Mouse (Mus musculus): ENCODE measurements at regions not wholly inside any gene's neighbourhood (a gene's known extent, or its start where the extent isn't known, plus 50 kb on each side); places are given as distances from the start of the nearest gene placed in this dataset.

GRCm38 (mm10) chr1:51682273-51682672 lies 204.0 kb upstream of the Nabp1 start:
- ATAC-seq (no peak), DNase-seq (ENCODE audit: low spot score) (no peak)
- Histone ChIP-seq H3K4me1 (ENCODE audit: control insufficient read depth, insufficient read depth, low read length) (no peaks in the 10 kb centered on the region; the same call in 1 of the 2 replicates), H3K4me2 (ENCODE audit: low read length) (no peak overlapping the region), H3K27me3 (replicated peaks; ENCODE audit: control insufficient read depth, insufficient read depth, low read length) (no peaks in the 10 kb centered on the region), H3K4me3 (ENCODE audit: low read depth, low read length) (no peak overlapping the region), H3K27ac (ENCODE audit: low read depth, low read length) (no peak overlapping the region), H3K9ac (ENCODE audit: low read length) (no peak overlapping the region), H3K9me3 (replicated peaks; ENCODE audit: control insufficient read depth, low read length) (no peaks in the 10 kb centered on the region), H3K36me3 (ENCODE audit: control insufficient read depth, insufficient read depth, low read length) (no peaks in the 10 kb centered on the region)
- WGBS, result 77% methylated on average over 5 of the region's 5 CpGs

GRCm38 (mm10) chr1:51681872-51682271 lies 203.6 kb upstream of the Nabp1 start:
- no peak overlapping the region for H3K9ac ChIP-seq (ENCODE audit: low read length)
- no peaks in the 10 kb centered on the region for H3K9me3 ChIP-seq (replicated peaks; ENCODE audit: control insufficient read depth, low read length)
- no peak for ATAC-seq
- H3K4me1 ChIP-seq (ENCODE audit: control insufficient read depth, insufficient read depth, low read length), result no peaks in the 10 kb centered on the region
- no peaks in the 10 kb centered on the region for H3K36me3 ChIP-seq (ENCODE audit: control insufficient read depth, insufficient read depth, low read length)
- no peak overlapping the region for H3K27ac ChIP-seq (ENCODE audit: low read depth, low read length)
- DNase-seq (ENCODE audit: low spot score), result no peak
- H3K4me2 ChIP-seq (ENCODE audit: low read length), result no peak overlapping the region
- H3K4me3 ChIP-seq (ENCODE audit: low read depth, low read length), result no peak overlapping the region
- no peaks in the 10 kb centered on the region for H3K27me3 ChIP-seq (replicated peaks; ENCODE audit: control insufficient read depth, insufficient read depth, low read length)

- WGBS, result 74% methylated on average over 6 of the region's 6 CpGs
- Histone ChIP-seq H3K27ac (ENCODE audit: low read depth, low read length) (no peak overlapping the region), H3K4me3 (ENCODE audit: low read depth, low read length) (no peak overlapping the region), H3K4me1 (ENCODE audit: control insufficient read depth, insufficient read depth, low read length) (no peaks in the 10 kb centered on the region), H3K36me3 (ENCODE audit: control insufficient read depth, insufficient read depth, low read length) (no peaks in the 10 kb centered on the region), H3K27me3 (replicated peaks; ENCODE audit: control insufficient read depth, insufficient read depth, low read length) (no peaks in the 10 kb centered on the region), H3K4me2 (ENCODE audit: low read length) (no peak overlapping the region), H3K9me3 (replicated peaks; ENCODE audit: control insufficient read depth, low read length) (no peaks in the 10 kb centered on the region), H3K9ac (ENCODE audit: low read length) (no peak overlapping the region)
- DNase-seq (ENCODE audit: low spot score) (no peak), ATAC-seq (peak; percentile 52; the same call in 1 of the 2 replicates)
Observed at GRCm38 (mm10) chr1:51680725-51681124, 202.5 kb upstream of the Nabp1 start.

- no peak overlapping the region for H3K9ac ChIP-seq (ENCODE audit: low read length)
- H3K27ac ChIP-seq (ENCODE audit: low read depth, low read length), result no peak overlapping the region
- no peaks in the 10 kb centered on the region for H3K36me3 ChIP-seq (ENCODE audit: control insufficient read depth, insufficient read depth, low read length)
- no peak for ATAC-seq
- no peaks in the 10 kb centered on the region for H3K27me3 ChIP-seq (replicated peaks; ENCODE audit: control insufficient read depth, insufficient read depth, low read length)
- WGBS, result 69% methylated on average over 6 of the region's 6 CpGs
- no peak overlapping the region for H3K4me2 ChIP-seq (ENCODE audit: low read length)
- no peak for DNase-seq (ENCODE audit: low spot score)
- H3K4me3 ChIP-seq (ENCODE audit: low read depth, low read length), result no peak overlapping the region
- H3K9me3 ChIP-seq (replicated peaks; ENCODE audit: control insufficient read depth, low read length), result no peaks in the 10 kb centered on the region
- no peaks in the 10 kb centered on the region for H3K4me1 ChIP-seq (ENCODE audit: control insufficient read depth, insufficient read depth, low read length)
Observed at GRCm38 (mm10) chr1:51678290-51678928, 200.2 kb upstream of the Nabp1 start.

GRCm38 (mm10) chr1:51677802-51678201 lies 199.6 kb upstream of the Nabp1 start:
- 31% methylated on average over 5 of the region's 5 CpGs for WGBS
- ATAC-seq, result no peak

GRCm38 (mm10) chr1:51671691-51672090 lies 193.5 kb upstream of the Nabp1 start:
- no peak for DNase-seq (ENCODE audit: low spot score)
- no peaks in the 10 kb centered on the region for H3K4me1 ChIP-seq (ENCODE audit: control insufficient read depth, insufficient read depth, low read length)

More at GRCm38 (mm10) chr1:51677802-51678201, 199.6 kb upstream of the Nabp1 start:
- Histone ChIP-seq H3K4me1 (ENCODE audit: control insufficient read depth, insufficient read depth, low read length) (no peaks in the 10 kb centered on the region), H3K27ac (ENCODE audit: low read depth, low read length) (no peak overlapping the region), H3K36me3 (ENCODE audit: control insufficient read depth, insufficient read depth, low read length) (no peaks in the 10 kb centered on the region), H3K4me2 (ENCODE audit: low read length) (no peak overlapping the region), H3K9ac (ENCODE audit: low read length) (no peak overlapping the region), H3K27me3 (replicated peaks; ENCODE audit: control insufficient read depth, insufficient read depth, low read length) (no peaks in the 10 kb centered on the region), H3K4me3 (ENCODE audit: low read depth, low read length) (no peak overlapping the region), H3K9me3 (replicated peaks; ENCODE audit: control insufficient read depth, low read length) (no peaks in the 10 kb centered on the region)
- DNase-seq (ENCODE audit: low spot score), result no peak

GRCm38 (mm10) chr1:51671287-51671686 lies 193.1 kb upstream of the Nabp1 start:
- H3K9ac ChIP-seq (ENCODE audit: low read length), result no peak overlapping the region
- no peaks in the 10 kb centered on the region for H3K27me3 ChIP-seq (replicated peaks; ENCODE audit: control insufficient read depth, insufficient read depth, low read length)
- no peaks in the 10 kb centered on the region for H3K36me3 ChIP-seq (ENCODE audit: control insufficient read depth, insufficient read depth, low read length)
- peak; percentile 69 for DNase-seq (ENCODE audit: low spot score)
- H3K4me1 ChIP-seq (ENCODE audit: control insufficient read depth, insufficient read depth, low read length), result no peaks in the 10 kb centered on the region
- no peak overlapping the region for H3K4me3 ChIP-seq (ENCODE audit: low read depth, low read length)
- H3K27ac ChIP-seq (ENCODE audit: low read depth, low read length), result 0 out of 2 replicates have a peak overlapping the region, but pooled peaks have one; percentile 27
- 50% methylated on average over 3 of the region's 3 CpGs for WGBS
- H3K4me2 ChIP-seq (ENCODE audit: low read length), result no peak overlapping the region
- ATAC-seq, result peak; percentile 84; the same call in 1 of the 2 replicates
- no peaks in the 10 kb centered on the region for H3K9me3 ChIP-seq (replicated peaks; ENCODE audit: control insufficient read depth, low read length)

More at GRCm38 (mm10) chr1:51671691-51672090, 193.5 kb upstream of the Nabp1 start:
- H3K27ac ChIP-seq (ENCODE audit: low read depth, low read length), result 0 out of 2 replicates have a peak overlapping the region, but pooled peaks have one; percentile 27
- H3K9me3 ChIP-seq (replicated peaks; ENCODE audit: control insufficient read depth, low read length), result no peaks in the 10 kb centered on the region
- H3K4me3 ChIP-seq (ENCODE audit: low read depth, low read length), result no peak overlapping the region
- H3K9ac ChIP-seq (ENCODE audit: low read length), result no peak overlapping the region
- no peaks in the 10 kb centered on the region for H3K36me3 ChIP-seq (ENCODE audit: control insufficient read depth, insufficient read depth, low read length)
- H3K27me3 ChIP-seq (replicated peaks; ENCODE audit: control insufficient read depth, insufficient read depth, low read length), result no peaks in the 10 kb centered on the region
- WGBS, result 60% methylated on average over 1 of the region's 1 CpGs
- ATAC-seq, result no peak
- H3K4me2 ChIP-seq (ENCODE audit: low read length), result no peak overlapping the region

DNA sequence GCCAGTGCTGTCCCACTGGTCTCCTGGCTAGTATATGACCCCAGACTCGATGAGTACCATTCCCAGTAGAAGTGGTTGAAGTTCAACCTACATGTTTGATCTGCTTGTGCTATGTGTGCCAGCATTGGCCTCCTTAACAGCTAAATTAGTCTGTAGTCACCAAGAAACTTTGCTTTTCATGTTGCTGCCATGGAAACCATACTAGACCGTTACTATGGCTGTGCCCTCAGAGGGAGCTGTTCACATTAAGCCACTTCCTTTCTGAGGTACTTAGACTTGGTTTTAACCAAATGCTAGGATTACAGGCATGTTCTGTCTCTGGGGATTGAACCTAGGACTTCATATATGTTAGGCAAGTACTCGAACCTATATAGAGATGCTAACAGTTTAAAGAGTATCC lies 191.8 kb upstream of the Nabp1 start:
- 56% methylated on average over 3 of the region's 3 CpGs for WGBS
- Histone ChIP-seq H3K4me3 (ENCODE audit: low read depth, low read length) (no peak overlapping the region), H3K9me3 (replicated peaks; ENCODE audit: control insufficient read depth, low read length) (no peaks in the 10 kb centered on the region), H3K27me3 (replicated peaks; ENCODE audit: control insufficient read depth, insufficient read depth, low read length) (no peaks in the 10 kb centered on the region), H3K36me3 (ENCODE audit: control insufficient read depth, insufficient read depth, low read length) (no peaks in the 10 kb centered on the region), H3K27ac (ENCODE audit: low read depth, low read length) (no peak overlapping the region), H3K4me2 (ENCODE audit: low read length) (no peak overlapping the region), H3K9ac (ENCODE audit: low read length) (no peak overlapping the region), H3K4me1 (ENCODE audit: control insufficient read depth, insufficient read depth, low read length) (no peaks in the 10 kb centered on the region)
- DNase-seq (ENCODE audit: low spot score) (no peak), ATAC-seq (no peak)

- Histone ChIP-seq H3K9me3 (replicated peaks; ENCODE audit: control insufficient read depth, low read length) (no peaks in the 10 kb centered on the region), H3K27me3 (replicated peaks; ENCODE audit: control insufficient read depth, insufficient read depth, low read length) (no peaks in the 10 kb centered on the region), H3K9ac (ENCODE audit: low read length) (no peak overlapping the region), H3K4me3 (ENCODE audit: low read depth, low read length) (no peak overlapping the region), H3K4me2 (ENCODE audit: low read length) (no peak overlapping the region), H3K36me3 (ENCODE audit: control insufficient read depth, insufficient read depth, low read length) (no peaks in the 10 kb centered on the region), H3K27ac (ENCODE audit: low read depth, low read length) (no peak overlapping the region), H3K4me1 (ENCODE audit: control insufficient read depth, insufficient read depth, low read length) (no peaks in the 10 kb centered on the region)
- ATAC-seq (no peak), DNase-seq (ENCODE audit: low spot score) (peak; percentile 77)
Observed at GRCm38 (mm10) chr1:51668881-51669280, 190.7 kb upstream of the Nabp1 start.

Data from forebrain, embryonic 14.5 days (tissue).